Mouse (Mus musculus): ENCODE measurements around the gene Tsfm. TPM values are rescaled to one million over a fixed set of nuclear protein-coding genes. Genes with fewer than 3 reads are reported as not detected.
"Not testable (repeated sequence)": the region's sequence is repeated elsewhere in the genome, so short reads cannot be mapped to it uniquely, and the experiment has no call there.

Gene Tsfm
- polyA plus RNA-seq, 1 experiment: 28.6 TPM

- Histone ChIP-seq H3K27ac (ENCODE audit: insufficient read depth, low read length) (peak overlapping the region; percentile 56), H3K4me1 (ENCODE audit: control insufficient read depth, insufficient read depth, low read length) (peaks cover 5% of the 10 kb centered on the region; the same call in 1 of the 2 replicates), H3K4me3 (ENCODE audit: insufficient read depth, low read length) (peak overlapping the region; percentile 92)
- TF ChIP-seq POLR2A (IDR thresholded peaks at IDR 0.05; ENCODE audit: low read depth, low read length) (0 out of 2 replicates have a peak, but pooled peaks have one; percentile 1), CTCF (IDR thresholded peaks at IDR 0.05; ENCODE audit: borderline replicate concordance, insufficient read depth, low read length) (no peak)
Observed at GRCm38 (mm10) chr10:127063913-127064870, 33.6 kb upstream of the Tsfm start.

GRCm38 (mm10) chr10:127063239-127063872, 32.7 kb upstream of the Tsfm start, which contains the start of gene Cdk4:
Gene Cdk4 (plus strand): TSS chr10:127063534.
- Histone ChIP-seq H3K4me3 (ENCODE audit: insufficient read depth, low read length) (peak within 1 kb of the TSS; percentile 92), H3K27ac (ENCODE audit: insufficient read depth, low read length) (peak within 1 kb of the TSS; percentile 56), H3K4me1 (ENCODE audit: control insufficient read depth, insufficient read depth, low read length) (peaks cover 2% of the 10 kb centered on the region; the same call in 1 of the 2 replicates)
- peak; percentile 62 for TF ChIP-seq POLR2A (IDR thresholded peaks at IDR 0.05; ENCODE audit: low read depth, low read length)
- no peak for TF ChIP-seq CTCF (IDR thresholded peaks at IDR 0.05; ENCODE audit: borderline replicate concordance, insufficient read depth, low read length)

GRCm38 (mm10) chr10:127062503-127062902, 31.9 kb upstream of the Tsfm start:
- no peak overlapping the region for H3K4me3 ChIP-seq (ENCODE audit: insufficient read depth, low read length)

GRCm38 (mm10) chr10:127062101-127062500, 31.5 kb upstream of the Tsfm start:
- H3K4me3 ChIP-seq (ENCODE audit: insufficient read depth, low read length); H3K4me1 ChIP-seq (ENCODE audit: control insufficient read depth, insufficient read depth, low read length); H3K27ac ChIP-seq (ENCODE audit: insufficient read depth, low read length): not testable (repeated sequence)

More at GRCm38 (mm10) chr10:127062503-127062902, 31.9 kb upstream of the Tsfm start:
- Histone ChIP-seq H3K27ac (ENCODE audit: insufficient read depth, low read length) (no peak overlapping the region), H3K4me1 (ENCODE audit: control insufficient read depth, insufficient read depth, low read length) (no peaks in the 10 kb centered on the region; the same call in 1 of the 2 replicates)
- no peak for TF ChIP-seq POLR2A (IDR thresholded peaks at IDR 0.05; ENCODE audit: low read depth, low read length)

GRCm38 (mm10) chr10:127061513-127061912, 30.9 kb upstream of the Tsfm start:
- H3K4me1 ChIP-seq (ENCODE audit: control insufficient read depth, insufficient read depth, low read length): no peaks in the 10 kb centered on the region; the same call in 1 of the 2 replicates
- H3K4me3 ChIP-seq (ENCODE audit: insufficient read depth, low read length): no peak overlapping the region
- H3K27ac ChIP-seq (ENCODE audit: insufficient read depth, low read length): no peak overlapping the region
- no peak for TF ChIP-seq POLR2A (IDR thresholded peaks at IDR 0.05; ENCODE audit: low read depth, low read length)

- TF ChIP-seq CTCF (IDR thresholded peaks at IDR 0.05; ENCODE audit: borderline replicate concordance, insufficient read depth, low read length): no peak
- TF ChIP-seq POLR2A (IDR thresholded peaks at IDR 0.05; ENCODE audit: low read depth, low read length): no peak
- H3K27ac ChIP-seq (ENCODE audit: insufficient read depth, low read length): no peak overlapping the region
- H3K4me1 ChIP-seq (ENCODE audit: control insufficient read depth, insufficient read depth, low read length): no peaks in the 10 kb centered on the region; the same call in 1 of the 2 replicates
- H3K4me3 ChIP-seq (ENCODE audit: insufficient read depth, low read length): no peak overlapping the region
Observed at GRCm38 (mm10) chr10:127061085-127061484, 30.4 kb upstream of the Tsfm start.

- H3K27ac ChIP-seq (ENCODE audit: insufficient read depth, low read length): no peak within 1 kb of the TSS
- peak within 1 kb of the TSS; percentile 25; the same call in 1 of the 2 replicates for H3K4me3 ChIP-seq (ENCODE audit: insufficient read depth, low read length)
- TF ChIP-seq POLR2A (IDR thresholded peaks at IDR 0.05; ENCODE audit: low read depth, low read length) (no peak), CTCF (IDR thresholded peaks at IDR 0.05; ENCODE audit: borderline replicate concordance, insufficient read depth, low read length) (no peak)
Observed at GRCm38 (mm10) chr10:127059968-127060916, 29.6 kb upstream of the Tsfm start, which contains the start of gene March9. Gene March9 (minus strand): TSS chr10:127060184.

GRCm38 (mm10) chr10:127059174-127059967, 28.7 kb upstream of the Tsfm start:
- Histone ChIP-seq H3K4me3 (ENCODE audit: insufficient read depth, low read length) (peak overlapping the region; percentile 25; the same call in 1 of the 2 replicates), H3K27ac (ENCODE audit: insufficient read depth, low read length) (no peak overlapping the region), H3K4me1 (ENCODE audit: control insufficient read depth, insufficient read depth, low read length) (no peaks in the 10 kb centered on the region)
- TF ChIP-seq POLR2A (IDR thresholded peaks at IDR 0.05; ENCODE audit: low read depth, low read length) (no peak), CTCF (IDR thresholded peaks at IDR 0.05; ENCODE audit: borderline replicate concordance, insufficient read depth, low read length) (no peak)

More at GRCm38 (mm10) chr10:127059968-127060916, 29.6 kb upstream of the Tsfm start, which contains the start of gene March9:
- H3K4me1 ChIP-seq (ENCODE audit: control insufficient read depth, insufficient read depth, low read length): no peaks in the 10 kb centered on the region

All from embryonic fibroblast, embryonic 13.5 days (primary cell).